Comparison of ENCODE assay signal across 8 mouse cellular contexts in genomic region chr11:94043998-94044985, GRCm38 (mm10). TPM values are rescaled to one million over a fixed set of nuclear protein-coding genes. Genes with fewer than 3 reads are reported as not detected.
DNase-seq lines count a peak whose midpoint lies in the region; ATAC-seq and TF ChIP-seq lines count a peak whose summit lies in the region.

No protein-coding gene starts in this region.

- no peak overlapping the region for H3K9ac ChIP-seq in liver, postnatal 0 days (replicated peaks)

- no peak for TF ChIP-seq CTCF in layer of hippocampus, adult 2 months (conservative IDR thresholded peaks at IDR 0.05)
- no peak for TF ChIP-seq CTCF in liver, postnatal 0 days (IDR thresholded peaks at IDR 0.05; ENCODE audit: low read depth)

- peak overlapping the region; percentile 44 for H3K4me2 ChIP-seq in liver, postnatal 0 days (ENCODE audit: low read depth, low read length)

- peak overlapping the region; percentile 83 for H3K4me3 ChIP-seq in layer of hippocampus, adult 2 months
- peak overlapping the region; percentile 13; the same call in 1 of the 2 replicates for H3K4me3 ChIP-seq in liver, postnatal 0 days (ENCODE audit: low read depth, low read length)

- no peaks in the 10 kb centered on the region for H3K9me3 ChIP-seq in liver, postnatal 0 days (ENCODE audit: low read length)

- DNase-seq in WW6 (ENCODE audit: low read depth, low spot score) = peak; percentile 36
- DNase-seq in cerebellum, postnatal 14 days = peak; percentile 97 to 98
- peak; percentile 91 to 92 for DNase-seq in frontal cortex, postnatal 10 days (ENCODE audit: low spot score in 2 of 2)
- peak; percentile 87 for DNase-seq in heart, postnatal 4 days
- peak; percentile 90 to 95 for DNase-seq in layer of hippocampus, adult 2 months (ENCODE audit: low spot score in 2 of 2)
- DNase-seq in liver, postnatal 0 days = peak; percentile 66
- peak; percentile 25 for DNase-seq in ovary, postnatal 10 days (ENCODE audit: low spot score)
- DNase-seq in spleen, postnatal 36 days (ENCODE audit: low spot score in 2 of 2) = no peak

- H3K27me3 ChIP-seq in liver, postnatal 0 days (ENCODE audit: insufficient read depth, low read length) = no peaks in the 10 kb centered on the region

- TF ChIP-seq EP300 in liver, postnatal 0 days (IDR thresholded peaks at IDR 0.05; ENCODE audit: low read depth) = no peak

- H3K36me3 ChIP-seq in liver, postnatal 0 days (replicated peaks; ENCODE audit: insufficient read depth, low read length) = peaks cover 6% of the 10 kb centered on the region; the same call in 1 of the 2 replicates

- peak; percentile 88 for ATAC-seq in liver, postnatal 0 days

- no peaks in the 10 kb centered on the region for H3K4me1 ChIP-seq in liver, postnatal 0 days (ENCODE audit: insufficient read depth)

- peak overlapping the region; percentile 97 for H3K27ac ChIP-seq in layer of hippocampus, adult 2 months
- H3K27ac ChIP-seq in liver, postnatal 0 days (ENCODE audit: low read depth) = no peak overlapping the region

- 41% methylated on average over 22 of the region's 22 CpGs for WGBS in liver, postnatal 0 days (ENCODE audit: insufficient replicate concordance)

RNA-seq across cellular contexts. Expression of gene Spag9, which starts 48.4 kb away (rescaled TPM):
- 100 to 1,000 TPM; 139 to 146 TPM for total RNA-seq in heart, postnatal 4 days (2021)
- total RNA-seq in layer of hippocampus, adult 2 months (2021) = 100 to 1,000 TPM; 213 to 217 TPM
- polyA plus RNA-seq in liver, postnatal 0 days (2015; fragmentation: Nextera tagmentation; extraction: Ambion mirVana) = 21.3 and 22.8 TPM in 2 replicates

Comparison
In these comparisons a context has a peak if more than half of its experiments do, and no peak if none do; other contexts are left out.
1. DNase-seq: peak in WW6 (single experiment), cerebellum, postnatal 14 days (2 of 2), frontal cortex, postnatal 10 days (2 of 2), heart, postnatal 4 days (single experiment), layer of hippocampus, adult 2 months (2 of 2), liver, postnatal 0 days (single experiment) and ovary, postnatal 10 days (single experiment); none in spleen, postnatal 36 days (0 of 2).